Mouse (Mus musculus) testis, adult 2 months (tissue): ENCODE measurements around the gene Pdx1.

Experiments used
- CTCF ChIP-seq: fragments of 200-500 bp; IDR thresholded peaks from 2 replicates; pipeline ENCODE4 v1.5.1; 2012; ENCODE audit warnings: low read depth, mild to moderate bottlenecking, inconsistent platforms, low read length, moderate library complexity; ENCODE audit not compliant: control insufficient read depth, insufficient read depth, insufficient replicate concordance
- POLR2A ChIP-seq: fragments of 200-500 bp; IDR thresholded peaks from 2 replicates; pipeline ENCODE4 v1.6.1; 2012; ENCODE audit warnings: low read depth, mild to moderate bottlenecking, inconsistent platforms, low read length, moderate library complexity; ENCODE audit not compliant: control insufficient read depth

DNA sequence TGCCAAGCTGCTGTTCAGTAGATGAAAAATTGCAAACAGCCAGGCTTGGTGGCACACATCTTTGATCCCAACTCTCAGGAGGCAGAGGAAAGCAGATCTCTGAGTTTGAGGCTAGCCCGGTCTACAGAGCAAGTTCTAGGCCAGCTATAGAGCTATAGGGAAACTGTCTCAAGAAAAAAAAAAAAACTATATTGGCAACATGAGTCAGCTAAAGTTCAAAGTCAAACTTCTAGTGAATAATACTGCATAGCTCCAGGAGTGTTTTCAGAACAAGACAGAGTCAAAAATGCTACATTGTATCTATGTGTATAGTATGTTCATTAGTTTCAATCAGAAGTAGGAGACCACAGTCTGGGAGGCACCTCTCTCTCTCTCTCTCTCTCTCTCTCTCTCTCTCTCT, 9.6 kb upstream of the Pdx1 start:
- TF ChIP-seq CTCF (no peak), POLR2A (no peak)
